Mouse (Mus musculus) liver (tissue): Measurements from ENCODE around the gene Cutc.

ENCODE experiments used
- DNase-seq: peaks from one replicate; pipeline ENCODE4 v3.0.0-alpha.2; 2020; ENCODE audit warnings: mixed read lengths

Cutc gene

DNA sequence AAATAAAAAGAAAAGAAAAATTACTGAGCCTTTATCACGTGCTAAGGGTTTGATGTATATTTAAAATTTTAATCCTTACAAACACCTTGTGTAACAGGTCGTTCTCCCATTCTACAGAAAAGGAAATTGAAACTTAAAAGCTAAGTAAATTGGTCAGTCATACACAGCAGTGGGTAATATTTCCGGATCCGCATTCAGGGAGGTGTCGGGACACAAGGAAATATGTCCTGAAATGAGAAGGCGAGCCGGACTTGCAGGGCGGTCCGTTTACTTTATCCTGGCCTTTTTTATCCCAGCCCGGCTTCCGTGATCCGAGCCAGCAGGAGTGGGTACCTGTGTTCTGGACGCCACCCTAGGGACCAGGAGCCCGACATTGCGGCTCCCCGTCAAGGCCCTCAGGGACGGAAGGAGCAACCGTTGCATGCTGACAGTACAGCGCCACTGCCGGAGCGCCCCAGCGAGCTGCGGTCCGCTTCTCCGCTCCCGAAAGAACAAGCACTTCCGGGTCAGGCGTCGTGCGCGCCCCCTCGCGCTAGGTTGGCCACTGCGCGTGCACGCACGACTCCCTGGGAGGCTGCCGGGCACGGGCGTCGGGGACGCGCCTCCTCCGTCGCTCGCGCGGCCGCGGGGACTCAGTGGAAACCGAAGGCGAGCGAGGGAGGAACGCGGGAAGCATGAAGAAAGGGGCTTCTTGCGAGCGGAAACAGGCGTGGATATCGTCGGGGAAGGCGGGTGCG lies at the start of gene Cutc, which contains the start of gene Cox15:
Cutc (plus strand) TSS at position 508 of the 737 bp plus-strand sequence.
Cox15 (minus strand) TSS at position 512 of the 737 bp plus-strand sequence.
- peak; percentile 96 for DNase-seq

- no peak for DNase-seq
These were observed 48.6 kb upstream of the Cutc start for GRCm38 (mm10) chr19:43704211-43704610.

DNA sequence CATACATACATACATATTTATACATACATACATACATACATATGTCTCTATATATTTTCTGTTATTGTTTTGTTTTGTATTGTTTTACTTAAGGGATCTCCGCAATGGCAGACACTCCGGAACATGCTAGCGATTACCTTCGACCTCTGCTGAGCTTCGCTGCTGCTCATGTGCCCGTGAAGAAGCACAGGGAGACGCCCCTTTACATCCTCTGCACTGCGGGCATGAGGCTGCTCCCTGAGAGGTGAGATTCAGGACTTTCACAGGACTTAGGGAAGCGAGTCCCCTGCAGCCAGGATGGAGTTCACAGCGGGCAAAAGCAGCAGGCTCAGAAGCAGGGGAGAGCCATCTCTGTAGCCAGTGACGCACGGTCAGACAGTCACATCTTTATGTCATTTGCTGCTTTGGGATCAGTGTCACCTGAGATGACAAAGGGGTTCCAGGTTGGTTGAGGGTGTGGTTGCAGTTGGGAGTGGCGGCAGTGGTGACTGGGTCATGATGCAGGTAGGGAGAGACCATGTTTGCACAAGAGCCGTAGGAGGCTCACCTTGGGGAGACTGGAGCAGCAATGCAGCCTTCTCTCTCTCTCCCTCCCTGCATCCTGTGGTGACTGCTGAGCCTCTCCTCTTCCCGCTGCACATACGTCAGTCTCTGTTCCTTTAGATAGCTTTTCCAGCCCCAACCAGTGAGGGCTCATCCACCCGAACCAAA lies 47.9 kb upstream of the Cutc start:
- DNase-seq = no peak

- DNase-seq = no peak
These were observed 44.6 kb upstream of the Cutc start for GRCm38 (mm10) chr19:43708206-43708605.

DNA sequence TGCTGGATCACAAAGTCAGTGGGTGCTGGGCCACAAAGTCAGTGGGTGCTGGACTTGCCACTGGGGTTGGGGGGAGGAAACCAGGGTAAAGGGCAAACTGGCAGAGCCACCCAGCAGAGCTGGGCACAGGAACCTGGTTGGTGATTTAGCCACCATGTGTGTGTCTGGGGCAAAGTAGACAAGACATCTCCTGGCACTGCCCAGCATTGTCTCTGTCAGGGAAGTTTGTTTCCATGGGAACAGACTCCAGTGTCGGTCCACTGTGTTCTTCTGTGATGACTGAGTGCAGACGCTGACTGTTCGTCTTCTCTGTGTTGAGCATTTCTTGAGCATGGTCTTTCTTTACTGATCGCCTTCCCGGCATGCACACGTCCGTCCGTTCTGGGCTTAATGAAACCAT lies 43.5 kb upstream of the Cutc start:
- no peak for DNase-seq

DNA sequence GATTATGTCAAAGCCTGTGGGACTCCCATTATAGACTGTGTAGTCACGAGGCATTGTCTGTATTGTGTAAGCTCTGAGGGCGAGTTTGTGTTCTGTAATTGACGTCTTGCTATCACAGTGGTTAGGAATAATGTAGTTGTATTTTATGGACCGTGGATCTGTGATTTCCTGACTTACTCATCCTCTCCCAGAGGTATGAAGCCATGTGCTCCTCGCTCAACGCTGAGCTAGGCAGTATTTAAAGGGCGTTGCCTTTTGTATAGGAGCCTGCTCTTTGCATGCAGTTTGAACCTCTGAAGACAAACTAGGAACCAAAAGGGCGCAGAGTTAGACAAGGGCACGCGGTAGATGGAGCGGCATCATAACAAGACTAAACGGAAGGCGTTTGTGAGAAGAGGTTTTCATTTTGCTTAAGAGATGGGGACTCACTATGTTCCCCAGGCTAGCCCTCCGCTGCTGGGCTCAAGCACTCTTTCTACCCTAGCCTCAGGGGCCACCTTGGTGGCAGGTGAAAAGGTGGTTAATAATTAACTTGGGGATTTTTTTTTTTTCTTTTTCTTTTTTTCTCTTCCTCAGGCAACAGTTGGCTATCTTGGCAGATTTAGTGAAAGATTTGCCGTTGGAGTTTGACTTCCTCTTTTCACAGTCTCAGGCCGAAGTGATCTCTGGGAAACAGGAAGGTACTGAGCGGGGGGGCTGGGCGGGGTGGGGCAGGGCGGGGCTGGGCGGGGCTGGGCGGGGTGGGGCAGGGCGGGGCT lies 41.5 kb upstream of the Cutc start:
- DNase-seq = no peak

DNA sequence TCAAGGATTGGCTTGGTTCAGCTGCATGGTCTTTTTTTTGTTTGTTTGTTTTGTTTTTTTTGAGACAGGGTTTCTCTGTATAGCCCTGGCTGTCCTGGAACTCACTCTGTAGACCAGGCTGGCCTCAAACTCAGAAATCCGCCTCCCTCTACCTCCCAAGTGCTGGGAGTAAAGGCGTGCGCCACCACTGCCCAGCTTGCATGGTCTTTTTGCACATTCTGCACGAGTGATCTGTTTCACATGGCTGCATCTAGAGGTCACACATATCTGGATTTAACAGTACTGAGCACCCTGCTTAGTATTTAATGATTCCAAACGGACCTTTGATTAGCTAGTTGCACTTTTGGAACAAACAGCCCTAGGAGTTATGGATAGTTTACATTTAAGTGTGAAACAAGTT lies 40.8 kb upstream of the Cutc start:
- DNase-seq = no peak

GRCm38 (mm10) chr19:43720061-43720460 lies 32.7 kb upstream of the Cutc start:
- DNase-seq = no peak

DNA sequence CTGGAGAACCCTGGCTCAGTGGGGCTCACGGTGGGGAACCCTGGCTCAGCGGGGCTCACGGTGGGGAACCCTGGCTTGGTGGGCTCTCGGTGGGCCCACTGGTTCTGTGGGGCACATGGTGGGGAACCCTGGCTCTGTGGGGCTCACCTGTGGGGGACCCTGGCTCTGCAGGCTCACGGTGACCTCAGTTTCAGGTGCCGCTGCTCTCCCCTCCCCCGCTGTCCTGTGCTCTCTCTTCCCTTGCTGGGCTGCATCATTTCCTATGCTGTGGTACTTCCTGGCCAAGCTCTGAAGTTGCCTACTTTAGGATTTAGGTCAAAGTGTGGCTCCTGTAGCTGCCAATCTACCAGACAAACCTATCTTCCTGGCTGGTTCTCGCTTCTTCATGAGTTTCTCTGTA lies 29.9 kb upstream of the Cutc start:
- DNase-seq = no peak

DNA sequence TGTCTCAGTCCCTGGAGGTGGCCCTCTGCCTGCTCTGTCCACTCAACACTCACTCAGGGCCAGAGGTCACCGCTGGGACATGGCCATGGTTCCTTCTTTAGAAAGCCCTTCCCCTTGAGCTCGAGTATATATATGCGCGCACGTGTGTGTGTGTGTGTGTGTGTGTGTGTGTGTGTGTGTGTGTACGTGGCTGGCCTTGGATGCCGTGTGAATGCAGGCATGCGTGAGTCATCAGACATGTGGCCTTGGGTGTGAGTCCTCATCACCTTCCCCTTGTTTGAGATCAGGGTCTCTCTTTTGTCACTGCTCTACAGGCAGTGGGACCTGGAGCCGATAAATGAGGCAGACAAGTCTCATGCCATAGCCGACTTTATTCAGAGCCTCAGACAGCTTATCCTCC lies 29.3 kb upstream of the Cutc start:
- no peak for DNase-seq

DNA sequence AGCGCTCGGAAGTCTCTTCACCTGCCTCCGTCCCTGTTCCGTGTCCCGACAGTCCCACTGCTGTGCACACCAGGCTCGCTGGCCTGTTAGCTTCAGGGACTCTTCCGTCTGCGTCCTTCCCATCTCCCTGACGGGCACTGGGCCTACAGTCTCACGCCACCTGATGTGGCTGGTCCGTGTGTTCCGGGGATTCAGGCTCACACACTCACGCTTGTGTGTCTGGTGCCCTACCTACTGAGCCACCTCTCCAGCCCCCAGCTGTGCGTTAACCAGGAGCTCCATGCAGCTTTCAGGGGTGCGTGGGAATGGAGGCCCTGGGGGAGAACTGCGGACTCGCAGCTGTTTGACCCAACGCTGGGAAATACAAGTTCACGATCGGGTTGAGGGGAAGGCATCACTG lies 28.6 kb upstream of the Cutc start:
- no peak for DNase-seq

DNA sequence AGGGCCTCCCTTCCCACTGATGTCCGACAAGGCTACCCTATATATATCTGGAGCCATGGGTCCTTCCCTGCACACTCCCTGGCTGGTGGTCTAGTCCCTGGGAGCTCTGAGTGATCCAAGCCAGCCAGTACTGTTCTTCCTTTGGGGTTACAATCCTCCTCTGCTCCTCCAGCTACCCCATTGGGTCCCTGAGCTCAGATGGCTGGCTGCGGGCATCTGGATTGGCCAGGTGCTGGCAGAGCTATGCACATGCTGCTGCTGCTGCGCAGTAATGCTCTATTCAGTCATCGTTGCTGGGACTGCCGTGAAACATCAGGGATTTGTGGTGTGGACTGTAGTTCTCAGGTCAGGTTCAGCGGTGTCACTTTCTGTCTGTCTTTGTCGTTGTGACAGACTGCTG lies 28.0 kb upstream of the Cutc start:
- no peak for DNase-seq

DNA sequence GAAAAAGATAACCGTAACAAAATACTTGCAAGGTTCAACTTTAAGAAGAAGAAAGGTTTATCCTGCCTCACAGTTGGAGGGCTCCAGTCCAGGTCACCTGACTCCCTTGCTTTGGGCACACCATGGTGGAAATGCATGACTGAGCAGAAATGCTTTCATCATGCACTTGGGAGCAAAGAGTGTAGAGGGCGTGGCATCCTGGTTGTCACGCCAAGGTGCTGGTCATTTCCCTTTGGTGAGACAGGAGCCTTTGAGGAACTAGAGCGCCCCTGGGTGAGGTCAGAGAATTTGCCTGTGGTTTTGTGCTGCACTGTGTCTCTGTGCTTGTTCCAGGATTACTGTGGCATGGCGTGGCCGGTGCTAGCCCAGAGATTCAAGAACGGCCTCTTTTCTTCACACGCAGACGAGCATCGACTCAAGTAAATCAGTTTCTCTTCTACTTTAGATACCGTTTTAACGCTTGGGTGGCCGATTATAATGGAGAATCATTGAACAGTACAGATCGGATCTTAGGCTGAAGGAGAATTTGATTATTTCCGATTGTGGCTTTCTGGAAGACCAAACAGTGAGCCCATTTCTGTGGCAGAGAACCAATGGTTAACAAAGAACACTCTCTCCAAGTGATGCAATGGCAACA lies 26.2 kb upstream of the Cutc start:
- DNase-seq = no peak

GRCm38 (mm10) chr19:43729296-43730036 lies 23.3 kb upstream of the Cutc start:
- no peak for DNase-seq

DNA sequence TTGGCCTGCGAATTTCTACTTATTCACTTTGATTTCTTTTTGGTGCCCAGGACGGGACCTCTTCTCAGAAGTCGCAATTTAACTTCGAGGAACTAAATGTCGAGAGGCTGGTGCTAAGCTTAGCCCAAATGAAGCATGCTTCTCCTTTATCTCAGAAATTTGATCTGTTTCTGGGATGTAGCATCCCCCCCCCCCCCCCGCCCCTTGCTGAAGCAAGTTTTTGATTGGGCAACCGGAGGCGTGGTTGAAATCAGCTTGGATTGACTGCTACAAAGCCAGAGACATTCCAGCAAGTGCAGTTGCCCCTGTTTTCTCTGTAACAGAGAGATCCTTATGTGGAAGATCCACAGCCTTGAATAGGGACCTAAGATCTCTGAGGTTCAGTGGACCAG lies 22.8 kb upstream of the Cutc start:
- DNase-seq = no peak

DNA sequence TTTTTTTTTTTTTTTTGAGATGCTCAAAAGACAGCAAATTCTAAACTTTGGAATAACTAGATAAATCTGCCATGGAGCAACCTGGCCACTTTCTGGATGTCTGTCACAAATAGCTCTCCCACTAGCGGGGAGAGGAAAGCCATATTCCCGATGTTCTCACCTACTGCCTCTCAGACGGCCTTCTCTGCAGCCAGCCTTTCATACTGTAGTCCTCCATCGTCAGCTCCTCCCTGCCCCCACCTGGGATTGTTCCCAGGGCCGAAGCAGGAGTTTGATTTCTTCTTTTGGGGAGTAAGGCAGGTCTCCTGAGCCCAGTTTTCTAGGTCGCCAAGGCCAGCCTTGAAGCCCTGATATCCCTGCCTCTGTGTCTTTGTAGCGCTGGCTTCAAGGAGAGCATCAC lies 21.6 kb upstream of the Cutc start:
- no peak for DNase-seq

GRCm38 (mm10) chr19:43738409-43738808 lies 14.4 kb upstream of the Cutc start:
- DNase-seq = no peak

DNA sequence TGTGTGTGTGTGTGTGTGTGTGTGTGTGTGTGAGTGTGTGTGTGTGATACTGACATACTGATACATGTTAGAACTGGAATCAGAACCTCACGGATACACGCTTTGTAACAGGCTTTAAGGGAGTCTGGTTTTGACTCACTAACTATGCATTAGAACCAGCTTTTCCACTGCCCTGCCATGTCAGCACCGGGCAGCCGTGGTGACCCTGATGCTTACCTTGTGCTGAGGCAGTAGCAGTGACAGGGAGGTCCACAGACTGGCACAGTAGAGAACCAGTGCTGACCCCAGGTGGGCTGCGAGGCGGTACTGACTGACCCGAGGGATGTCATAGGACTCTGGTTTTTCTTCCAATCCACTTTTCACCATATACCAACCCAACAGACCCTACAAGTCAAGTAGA lies 9.4 kb upstream of the Cutc start:
- no peak for DNase-seq

- no peak for DNase-seq
These were observed 7.1 kb upstream of the Cutc start for GRCm38 (mm10) chr19:43745740-43746139.

DNA sequence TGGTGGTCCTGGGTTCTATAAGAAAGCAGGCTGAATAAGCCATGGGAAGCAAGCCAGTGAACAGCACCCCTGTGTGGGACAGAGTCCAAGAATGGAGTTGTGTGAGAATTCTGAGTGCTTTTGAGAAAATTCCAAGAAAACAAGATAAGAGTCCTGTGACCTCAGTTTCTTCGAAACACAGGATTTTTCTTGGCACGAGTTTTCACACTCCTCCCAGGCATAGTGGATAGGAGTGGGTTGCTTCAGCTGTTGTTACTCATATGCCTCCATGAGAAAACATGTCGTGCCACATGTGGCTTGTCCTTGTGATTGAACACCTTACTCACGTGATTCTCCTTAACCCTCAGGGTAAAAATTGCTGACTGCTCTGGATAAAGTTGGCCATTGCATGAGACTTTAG lies 4.9 kb upstream of the Cutc start:
- DNase-seq = no peak

GRCm38 (mm10) chr19:43750008-43750407 lies 2.8 kb upstream of the Cutc start:
- no peak for DNase-seq

- peak; percentile 89 for DNase-seq
These were observed 535 bp downstream of the Cutc start for GRCm38 (mm10) chr19:43753226-43753835.
